Mouse (Mus musculus) gastrocnemius, postnatal 4 days (tissue): Measurements from ENCODE around the gene Inca1. TPM values are rescaled to one million over a fixed set of nuclear protein-coding genes. Genes with fewer than 3 reads are reported as not detected.

ENCODE experiments used
- DNase-seq, 2 experiments: peaks; one replicate each; pipeline ENCODE4 v3.0.0; 2021 to 2022; ENCODE audit warnings: low spot score in 2 of 2, mixed read lengths in 2 of 2
- total RNA-seq, 2 experiments: library from RNA; stranded (reverse); gene quantifications; 2 replicates each; pipeline ENCODE4 v1.2.3; 2021

Gene Inca1
- total RNA-seq, 2 experiments from 2014 or later: 2.0 to 3.0 TPM

- no peak for DNase-seq
Measured at GRCm38 (mm10) chr11:70701984-70702733, 2.2 kb upstream of the Inca1 start.

GRCm38 (mm10) chr11:70701221-70701955, 1.4 kb upstream of the Inca1 start:
- no peak for DNase-seq

- peak; percentile 57 to 78 for DNase-seq
Measured at GRCm38 (mm10) chr11:70700613-70701012, 658 bp upstream of the Inca1 start.

GRCm38 (mm10) chr11:70699051-70699450, 904 bp downstream of the Inca1 start:
- no peak for DNase-seq

GRCm38 (mm10) chr11:70697376-70697775, 2.6 kb downstream of the Inca1 start:
- DNase-seq: no peak

GRCm38 (mm10) chr11:70693504-70693903, 6.5 kb downstream of the Inca1 start:
- no peak for DNase-seq

DNA sequence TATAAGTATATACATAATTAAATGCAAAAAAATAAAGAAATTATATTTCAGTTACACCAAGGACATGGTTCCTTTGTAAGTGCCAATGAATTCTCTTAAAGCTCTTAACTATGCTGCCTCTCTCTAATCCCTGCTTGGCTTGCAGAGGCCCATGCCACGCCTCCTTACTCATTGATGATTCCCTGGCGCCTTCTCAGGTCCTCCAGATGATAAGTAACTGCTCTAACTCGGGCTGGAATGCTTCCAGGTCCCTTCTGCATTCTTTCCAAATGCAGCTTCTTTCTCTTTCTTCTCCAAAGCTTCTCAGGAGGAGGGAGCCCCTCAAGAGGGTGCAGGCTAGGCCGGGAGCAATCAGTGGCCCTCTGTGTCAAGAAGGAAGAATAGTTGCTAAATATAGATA, 10.4 kb downstream of the Inca1 start:
- DNase-seq: no peak

GRCm38 (mm10) chr11:70688372-70688771, 11.6 kb downstream of the Inca1 start:
- DNase-seq: no peak

DNA sequence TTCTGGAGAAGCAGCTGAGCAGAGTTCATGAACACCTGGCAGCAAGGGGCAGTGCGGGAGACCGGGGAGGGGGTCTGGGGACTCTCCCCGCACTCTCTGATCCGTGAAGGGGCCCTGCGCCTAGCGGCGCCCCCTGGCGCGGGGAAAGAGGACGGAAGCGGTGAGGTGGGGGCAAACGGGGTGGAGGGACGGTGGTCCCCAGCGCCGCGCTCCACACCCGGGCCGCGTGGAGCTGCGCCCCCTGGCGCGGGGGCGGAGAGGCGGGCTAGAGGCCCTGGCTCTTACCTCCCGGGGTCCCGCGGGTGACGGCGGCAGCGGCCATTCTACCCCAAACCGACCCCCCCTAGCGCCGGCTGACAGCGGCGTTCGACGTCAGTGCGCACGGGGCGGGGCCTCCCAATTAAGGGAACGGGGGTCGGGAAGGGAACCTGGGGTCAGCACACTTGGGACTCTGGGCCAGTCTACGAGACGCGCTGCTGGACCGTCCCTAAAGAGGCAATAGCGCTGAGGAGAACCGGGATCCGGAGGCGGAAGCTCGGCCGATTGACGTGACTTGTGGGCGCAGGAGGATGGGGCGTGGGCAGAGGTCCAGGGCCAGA, 12.3 kb downstream of the Inca1 start, which contains the start of gene Camta2:
Gene Camta2 (minus strand): TSS at position 505 of the 599 bp plus-strand sequence.
- peak; percentile 80 to 91 for DNase-seq

- DNase-seq: no peak
Measured at GRCm38 (mm10) chr11:70686901-70687566, 12.9 kb downstream of the Inca1 start.

- no peak for DNase-seq
Measured at GRCm38 (mm10) chr11:70683640-70684039, 16.3 kb downstream of the Inca1 start.

- DNase-seq: no peak
Measured at GRCm38 (mm10) chr11:70681897-70682581, 17.9 kb downstream of the Inca1 start.

DNA sequence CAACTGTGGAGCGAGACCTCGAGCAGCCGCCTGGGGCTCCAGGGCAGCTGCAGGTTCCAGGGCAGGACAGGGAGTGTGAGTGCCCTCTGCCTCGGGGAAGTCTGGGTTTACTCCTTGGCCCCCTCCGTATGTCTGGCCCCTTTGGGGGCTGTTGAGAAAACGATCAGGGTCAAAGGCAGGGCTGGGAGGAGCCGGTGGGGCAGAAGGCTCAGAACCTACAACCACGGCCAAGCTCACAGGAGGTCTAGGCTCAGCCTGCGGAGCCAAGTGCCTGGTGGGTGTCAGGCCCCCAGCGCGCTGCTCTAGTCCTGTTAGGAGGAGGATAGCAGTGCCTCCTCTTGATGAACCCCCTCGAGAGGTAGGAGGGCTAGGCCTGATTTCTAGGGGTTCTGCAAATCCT, 18.8 kb downstream of the Inca1 start:
- DNase-seq: no peak

DNA sequence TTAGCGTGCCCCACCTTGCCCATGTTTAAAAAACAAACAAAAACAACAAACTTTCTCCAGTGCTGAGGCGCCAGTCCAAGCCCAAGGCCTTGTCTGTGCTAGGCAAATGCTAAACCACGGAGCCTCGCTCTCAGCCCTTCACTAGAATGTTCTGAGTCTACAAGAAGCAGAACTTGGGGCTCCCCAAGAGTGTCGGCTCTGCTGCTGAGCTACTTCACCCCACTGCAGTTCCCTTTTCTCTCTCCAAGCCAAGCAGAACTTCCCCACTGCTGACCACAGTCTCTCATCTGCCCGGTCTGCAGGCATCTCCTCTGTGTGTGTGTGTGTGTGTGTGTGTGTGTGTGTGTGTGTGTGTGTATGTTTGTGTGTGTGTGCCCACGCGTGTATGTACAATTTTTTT, 20.1 kb downstream of the Inca1 start:
- no peak for DNase-seq

DNA sequence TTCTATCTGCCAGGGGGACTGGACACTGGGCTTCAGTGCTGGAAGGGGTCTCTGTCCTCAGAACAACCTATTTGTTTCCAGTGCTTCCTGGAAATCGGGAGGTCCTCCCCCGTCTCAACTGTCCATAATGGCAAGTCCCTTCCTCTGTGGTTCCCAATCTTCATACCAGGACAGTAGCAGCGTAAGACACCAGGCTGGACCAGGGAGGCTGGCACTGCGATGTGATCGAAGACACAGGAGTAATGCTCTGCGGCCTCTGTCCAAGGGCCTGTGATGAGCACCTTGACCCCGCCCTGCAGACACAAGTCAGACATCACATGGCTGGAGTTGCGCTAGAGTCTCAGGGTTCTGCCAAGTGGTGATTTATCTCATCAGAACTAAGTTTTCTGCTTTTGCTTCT, 20.6 kb downstream of the Inca1 start:
- no peak for DNase-seq

DNA sequence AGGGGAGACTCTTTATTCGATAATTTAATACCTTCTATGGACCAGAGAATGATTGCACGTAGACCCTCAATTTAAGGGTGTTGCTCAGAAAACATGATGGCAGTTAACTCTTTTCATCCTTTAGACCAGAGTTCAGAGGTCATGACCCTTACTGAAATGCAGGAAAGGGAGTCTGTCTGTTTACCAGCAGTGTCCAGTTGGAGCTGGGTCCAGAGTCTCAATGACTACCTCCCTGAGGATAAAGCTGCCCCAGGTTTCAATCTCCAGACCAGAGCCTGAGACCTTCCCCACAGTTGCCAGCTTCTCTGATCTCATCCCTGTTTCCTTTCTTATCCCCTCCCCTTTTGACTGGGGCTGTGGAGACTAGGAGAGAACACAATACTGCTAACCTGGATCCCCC, 21.4 kb downstream of the Inca1 start:
- DNase-seq: no peak

GRCm38 (mm10) chr11:70678092-70678491, 21.9 kb downstream of the Inca1 start:
- no peak for DNase-seq

DNA sequence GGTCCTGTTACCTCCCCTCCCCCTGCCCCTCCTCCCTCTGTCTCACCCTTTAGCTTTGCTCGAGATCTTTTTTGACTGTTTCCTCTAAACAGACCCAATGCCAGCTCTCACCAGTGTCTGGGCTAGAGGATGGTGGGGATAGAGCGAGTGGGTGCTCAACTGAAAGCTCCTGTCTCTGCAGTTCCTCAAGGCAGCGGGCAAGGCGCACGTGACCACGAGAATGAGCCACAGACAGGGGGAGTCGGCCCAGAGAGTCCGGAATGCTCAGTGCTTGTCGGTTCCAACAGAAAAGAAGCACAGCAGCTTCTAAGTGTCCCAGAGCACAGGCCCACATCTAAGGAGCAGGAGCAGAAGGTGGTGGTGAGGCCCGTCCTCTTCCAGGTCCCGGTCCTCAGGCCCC, 25.5 kb downstream of the Inca1 start:
- DNase-seq: no peak

- DNase-seq: no peak
Measured at GRCm38 (mm10) chr11:70674014-70674413, 25.9 kb downstream of the Inca1 start.

GRCm38 (mm10) chr11:70671333-70672047, 28.5 kb downstream of the Inca1 start:
- DNase-seq: no peak
